Mouse (Mus musculus) C2C12 (cell line): ENCODE measurements around the gene Slc16a10.

Source experiments
- CEBPB ChIP-seq: IDR thresholded peaks from one replicate; pipeline ENCODE4 v1.6.1; 2011; ENCODE audit warnings: low read depth, mild to moderate bottlenecking, control low read depth, moderate library complexity
- CTCF ChIP-seq: IDR thresholded peaks from one replicate; pipeline ENCODE4 v1.5.1; 2011; ENCODE audit not compliant: control insufficient read depth, insufficient read depth, insufficient read length
- MAX ChIP-seq: IDR thresholded peaks from one replicate; pipeline ENCODE4 v1.6.1; 2011; ENCODE audit warnings: mild to moderate bottlenecking, control low read depth
- MYOD1 ChIP-seq: IDR thresholded peaks from one replicate; pipeline ENCODE4 v1.6.1; 2011; ENCODE audit warnings: low read depth; ENCODE audit not compliant: control insufficient read depth, insufficient read length
- MYOG ChIP-seq: IDR thresholded peaks from one replicate; pipeline ENCODE4 v1.6.1; 2011; ENCODE audit not compliant: control insufficient read depth, insufficient read length; ENCODE audit errors: extremely low read depth
- USF1 ChIP-seq: IDR thresholded peaks from one replicate; pipeline ENCODE4 v1.6.1; 2011; ENCODE audit warnings: low read depth, mild to moderate bottlenecking, control low read depth, moderate library complexity

DNA sequence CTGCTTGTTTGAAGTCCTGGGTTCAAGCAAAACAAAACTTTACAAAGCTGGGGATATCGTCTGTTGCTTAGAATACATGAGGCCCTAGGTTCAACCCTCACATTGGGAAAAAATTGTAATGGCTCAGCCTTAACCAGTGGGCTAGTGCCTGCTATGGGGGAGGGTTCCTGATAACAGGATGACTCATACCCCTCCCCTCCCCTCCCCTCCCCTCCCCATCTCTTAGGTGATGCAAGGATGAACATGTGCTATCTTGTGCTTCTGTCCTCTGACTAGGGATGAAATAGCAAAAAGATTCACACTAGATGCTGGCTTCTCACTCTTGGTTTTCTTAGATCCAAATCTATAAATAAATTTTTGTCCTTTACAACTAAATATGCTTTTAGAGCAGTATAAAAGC lies 2.8 kb upstream of the Slc16a10 start:
- TF ChIP-seq CTCF (no peak), CEBPB (no peak), MYOG (no peak), USF1 (no peak), MYOD1 (no peak), MAX (no peak)
